ENCODE assay signal across 9 mouse cellular contexts in genomic region chrX:43427111-43427510, GRCm38 (mm10). TPM values are rescaled to one million over a fixed set of nuclear protein-coding genes. Genes with fewer than 3 reads are reported as not detected.
DNase-seq lines count a peak whose midpoint lies in the region; ATAC-seq lines count a peak whose summit lies in the region.
"Had no signal": no experiment of that assay in that cellular context is flagged by ENCODE, and none has a peak within 500 bp of the region (broad histone marks: within the 10 kb centered on the region; RNA-seq: fewer than 3 reads in every experiment).

No protein-coding gene starts in this region.

- peak; percentile 5; the same call in 1 of the 2 replicates for ATAC-seq in frontal cortex, adult (ENCODE audit: low TSS enrichment)

- intact Hi-C loops in left cerebral cortex, postnatal 4 days (cut with DNase I): no loop called here

- peak; percentile 5 to 16 for DNase-seq in left cerebral cortex, adult 18-20 months (ENCODE audit: low spot score in 2 of 2)
- DNase-seq in left cerebral cortex, adult 11 months (ENCODE audit: low spot score): no peak
- DNase-seq in left cerebral cortex, postnatal 4 days: peak; percentile 39
- peak; percentile 26 for DNase-seq in right cerebral cortex, postnatal 25 days
- no peak for DNase-seq in lung, postnatal 25 days (ENCODE audit: low spot score)
- DNase-seq in liver: no peak
- DNase-seq in kidney, adult 8-10 months: no peak

RNA-seq across cellular contexts. Expression of gene Tenm1, which starts 1.8 kb away (rescaled TPM):
- total RNA-seq in left cerebral cortex, adult 18-20 months (2021): 10 to 100 TPM; 40.6 to 40.7 TPM
- total RNA-seq in left cerebral cortex, postnatal 4 days (2021): 10 to 100 TPM; 89.8 to 92.8 TPM
- total RNA-seq: CH12.LX had no signal

Comparison
In these comparisons a context has a peak if more than half of its experiments do, and no peak if none do; other contexts are left out.
1. DNase-seq: peak in left cerebral cortex, adult 18-20 months (2 of 2), left cerebral cortex, postnatal 4 days (single experiment) and right cerebral cortex, postnatal 25 days (single experiment); none in left cerebral cortex, adult 11 months (single experiment), lung, postnatal 25 days (single experiment), liver (single experiment) and kidney, adult 8-10 months (0 of 2).